Mouse (Mus musculus) retina, postnatal 1 day (tissue): ENCODE measurements around the gene Mrpl10.
A peak's percentile ranks its signal among the peaks of the same experiment; 100 is the strongest.

Experiments
- DNase-seq: peaks from one replicate; pipeline ENCODE4 v3.0.0-alpha.2; 2012

Mrpl10 gene

GRCm38 (mm10) chr11:97041022-97041899 is at the start of gene Mrpl10, which contains the start of gene Lrrc46:
Mrpl10 (plus strand) TSS chr11:97041560.
Lrrc46 (minus strand) TSS chr11:97041407.
- peak; percentile 98 for DNase-seq

GRCm38 (mm10) chr11:96992722-96993311 is 48.5 kb upstream of the Mrpl10 start:
- no peak for DNase-seq

- DNase-seq, result no peak
These were observed 46.3 kb upstream of the Mrpl10 start for GRCm38 (mm10) chr11:96995031-96995430.

GRCm38 (mm10) chr11:96995836-96996772 is 45.3 kb upstream of the Mrpl10 start:
- no peak for DNase-seq

- DNase-seq, result no peak
These were observed 44.5 kb upstream of the Mrpl10 start for GRCm38 (mm10) chr11:96996773-96997379.

GRCm38 (mm10) chr11:96997380-96997956 is 43.9 kb upstream of the Mrpl10 start:
- DNase-seq, result peak; percentile 71

- no peak for DNase-seq
These were observed 38.2 kb upstream of the Mrpl10 start for GRCm38 (mm10) chr11:97003170-97003569.

- peak; percentile 79 for DNase-seq
These were observed 34.1 kb upstream of the Mrpl10 start for GRCm38 (mm10) chr11:97007093-97007794.

- DNase-seq, result no peak
These were observed 32.1 kb upstream of the Mrpl10 start for GRCm38 (mm10) chr11:97009198-97009790.

GRCm38 (mm10) chr11:97013121-97013670 is 28.2 kb upstream of the Mrpl10 start, which contains the start of gene Sp6:
Sp6 (plus strand) TSS chr11:97013394.
- DNase-seq, result peak; percentile 64

GRCm38 (mm10) chr11:97017696-97018582 is 23.4 kb upstream of the Mrpl10 start:
- DNase-seq, result no peak

GRCm38 (mm10) chr11:97018583-97019344 is 22.6 kb upstream of the Mrpl10 start:
- DNase-seq, result no peak

- DNase-seq, result no peak
These were observed 22.0 kb upstream of the Mrpl10 start for GRCm38 (mm10) chr11:97019345-97019708.

GRCm38 (mm10) chr11:97021121-97021765 is 20.1 kb upstream of the Mrpl10 start:
- no peak for DNase-seq

- peak; percentile 83 for DNase-seq
These were observed 19.4 kb upstream of the Mrpl10 start for GRCm38 (mm10) chr11:97021873-97022484.

- no peak for DNase-seq
These were observed 16.4 kb upstream of the Mrpl10 start for GRCm38 (mm10) chr11:97024977-97025376.

GRCm38 (mm10) chr11:97025721-97026344 is 15.5 kb upstream of the Mrpl10 start:
- DNase-seq, result peak; percentile 90
